Mouse (Mus musculus) liver, embryonic 11.5 days (tissue): Measurements from ENCODE around the gene Tspan13. TPM values are rescaled to one million over a fixed set of nuclear protein-coding genes. Genes with fewer than 3 reads are reported as not detected.
A peak's percentile ranks its signal among the peaks of the same experiment; 100 is the strongest.

Experiments used
- ATAC-seq: fragments of 200-750 bp; cut with Nextera tagmentation; replicated peaks from 2 replicates; pipeline ENCODE4 v1.8.0; 2017; ENCODE audit warnings: moderate number of reproducible peaks, mild to moderate bottlenecking, moderate TSS enrichment, moderate library complexity; ENCODE audit not compliant: low FRiP score
- DNase-seq: peaks from one replicate; pipeline ENCODE4 v3.0.0-alpha.2; 2017; ENCODE audit warnings: low spot score
- H3K27ac ChIP-seq: fragments of 300-500 bp; sonication (generic); 2 replicates; pipeline ENCODE4 v1.5.1; 2014; ENCODE audit warnings: mild to moderate bottlenecking, low read depth, low read length, control low read depth
- H3K27me3 ChIP-seq: fragments of 300-500 bp; sonication (generic); replicated peaks from 2 replicates; pipeline ENCODE4 v1.6.1; 2014; ENCODE audit warnings: low read length, mixed read lengths; ENCODE audit not compliant: control insufficient read depth, insufficient read depth
- H3K36me3 ChIP-seq: fragments of 300-500 bp; sonication (generic); 2 replicates; pipeline ENCODE4 v1.6.1; 2014; ENCODE audit warnings: mild to moderate bottlenecking, low read length, moderate library complexity, mixed read lengths; ENCODE audit not compliant: control insufficient read depth, insufficient read depth
- H3K4me1 ChIP-seq: fragments of 300-500 bp; sonication (generic); replicated peaks from 2 replicates; pipeline ENCODE4 v1.6.1; 2014; ENCODE audit warnings: low read length, mixed read lengths; ENCODE audit not compliant: control insufficient read depth, insufficient read depth
- H3K4me2 ChIP-seq: fragments of 300-500 bp; sonication (generic); 2 replicates; pipeline ENCODE4 v1.6.1; 2014; ENCODE audit warnings: mild to moderate bottlenecking, control low read depth, moderate library complexity
- H3K4me3 ChIP-seq: fragments of 300-500 bp; sonication (generic); 2 replicates; pipeline ENCODE4 v1.5.1; 2014; ENCODE audit warnings: low read depth, low read length, control low read depth
- H3K9ac ChIP-seq: fragments of 300-500 bp; sonication (generic); 2 replicates; pipeline ENCODE4 v1.6.1; 2014; ENCODE audit warnings: low read depth, low read length, control low read depth
- H3K9me3 ChIP-seq: fragments of 300-500 bp; sonication (generic); 2 replicates; pipeline ENCODE4 v1.6.1; 2016; ENCODE audit warnings: low read length, inconsistent platforms, mixed read lengths; ENCODE audit not compliant: control insufficient read depth
- WGBS: fragments of 180-500 bp; shearing (Covaris S2); extraction: QIAGEN DNeasy Blood & Tissue Kit; methylation state at CpG from one replicate; pipeline ENCODE4 v1.1.7; 2014; 5-methylcytosine and 5-hydroxymethylcytosine counted together
- polyA plus RNA-seq: library from polyadenylated mRNA; unstranded; fragments of >200 nt; fragmentation: Nextera tagmentation; extraction: Ambion mirVana; gene quantifications from 2 replicates; pipeline ENCODE4 v1.2.1, GENCODE M21; 2014

Gene Tspan13
- polyA plus RNA-seq, 1 experiment from 2014 or later, result 45.5 TPM

GRCm38 (mm10) chr12:36004714-36005113, 37.6 kb downstream of the Tspan13 start:
- Histone ChIP-seq H3K9ac (no peak overlapping the region), H3K36me3 (no peaks in the 10 kb centered on the region), H3K4me1 (peaks cover 18% of the 10 kb centered on the region), H3K9me3 (no peaks in the 10 kb centered on the region), H3K27me3 (no peaks in the 10 kb centered on the region), H3K27ac (no peak overlapping the region), H3K4me2 (no peak overlapping the region), H3K4me3 (no peak overlapping the region)
- WGBS, result 62% methylated on average over 4 of the region's 4 CpGs
- DNase-seq, result no peak
- peak; percentile 60 for ATAC-seq

DNA sequence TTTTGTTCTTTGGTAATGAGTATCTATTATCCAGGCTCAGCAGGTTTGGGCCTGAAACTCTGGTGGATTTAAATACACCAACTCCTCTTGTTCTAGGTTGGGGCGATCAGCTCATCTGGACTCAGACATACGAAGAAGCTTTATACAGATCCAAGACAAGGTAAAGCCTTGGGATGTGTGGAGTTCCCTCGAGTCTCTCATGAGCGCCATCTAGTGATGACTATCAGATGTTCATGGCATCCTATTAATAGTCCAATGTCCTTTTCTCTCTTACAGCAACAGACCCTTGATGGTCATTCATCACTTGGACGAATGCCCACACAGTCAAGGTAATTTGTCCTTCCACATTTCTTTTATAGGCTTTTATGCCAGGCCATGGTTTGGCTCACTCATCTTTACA, 46.5 kb downstream of the Tspan13 start:
- no peak overlapping the region for H3K27ac ChIP-seq
- H3K9me3 ChIP-seq, result no peaks in the 10 kb centered on the region
- no peak overlapping the region for H3K4me3 ChIP-seq
- H3K4me2 ChIP-seq, result no peak overlapping the region
- no peaks in the 10 kb centered on the region for H3K4me1 ChIP-seq
- DNase-seq (no peak), ATAC-seq (peak; percentile 60; the same call in 1 of the 2 replicates)
- 30% methylated on average over 5 of the region's 5 CpGs for WGBS
- no peaks in the 10 kb centered on the region for H3K36me3 ChIP-seq
- 0 out of 2 replicates have a peak, but pooled peaks cover 2% of the 10 kb centered on the region for H3K27me3 ChIP-seq
- H3K9ac ChIP-seq, result no peak overlapping the region

DNA sequence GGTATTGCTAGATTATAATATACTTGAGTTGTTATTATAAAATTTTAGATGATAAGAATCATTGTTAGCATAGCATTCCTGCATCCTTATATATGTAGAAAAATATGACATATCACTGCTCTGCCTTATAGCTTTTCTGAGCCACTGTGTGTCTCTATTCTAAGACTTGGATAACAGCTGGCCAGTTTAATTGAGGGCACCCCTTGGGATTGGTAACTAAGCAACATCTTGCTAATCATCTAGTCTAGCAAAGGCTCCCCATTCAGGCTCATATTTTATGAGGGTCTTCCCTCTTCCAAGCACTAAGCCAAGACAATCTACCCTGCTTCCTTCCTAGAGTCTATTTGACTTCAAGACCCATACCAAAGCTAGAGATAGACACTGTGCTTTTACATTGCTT, 48.2 kb downstream of the Tspan13 start:
- DNase-seq, result no peak

DNA sequence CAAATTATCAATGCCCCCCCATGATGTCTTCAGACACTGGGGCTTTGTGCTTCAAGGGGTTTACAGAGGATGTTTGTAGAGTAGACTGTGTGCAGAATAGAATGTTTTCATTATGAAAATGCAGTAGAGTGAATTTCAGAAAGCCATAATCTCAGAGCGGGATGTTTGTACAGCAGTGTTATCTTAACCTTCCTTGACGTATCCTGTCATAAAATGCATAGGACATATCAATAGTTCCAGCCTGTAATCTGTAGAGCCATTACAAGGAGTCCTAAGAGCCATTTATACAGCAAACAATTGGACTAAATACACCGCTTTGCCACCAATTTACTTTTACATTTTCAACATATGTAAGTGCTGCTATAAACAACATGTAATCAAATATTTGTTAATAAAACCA, 48.7 kb downstream of the Tspan13 start:
- no peak overlapping the region for H3K4me3 ChIP-seq
- no peaks in the 10 kb centered on the region for H3K9me3 ChIP-seq
- no peaks in the 10 kb centered on the region for H3K36me3 ChIP-seq
- ATAC-seq (no peak), DNase-seq (no peak)
- no peak overlapping the region for H3K4me2 ChIP-seq
- H3K4me1 ChIP-seq, result no peaks in the 10 kb centered on the region
- no peak overlapping the region for H3K9ac ChIP-seq
- no peak overlapping the region for H3K27ac ChIP-seq
- H3K27me3 ChIP-seq, result 0 out of 2 replicates have a peak, but pooled peaks cover 2% of the 10 kb centered on the region
- WGBS, result 71% methylated on average over 3 of the region's 3 CpGs

More for the DNA sequence above, 48.2 kb downstream of the Tspan13 start:
- no peak overlapping the region for H3K4me2 ChIP-seq
- H3K4me3 ChIP-seq, result no peak overlapping the region
- no peak for ATAC-seq
- H3K9me3 ChIP-seq, result no peaks in the 10 kb centered on the region
- H3K9ac ChIP-seq, result no peak overlapping the region
- no peaks in the 10 kb centered on the region for H3K36me3 ChIP-seq
- H3K27ac ChIP-seq, result no peak overlapping the region
- no peaks in the 10 kb centered on the region for H3K4me1 ChIP-seq
- 0 out of 2 replicates have a peak, but pooled peaks cover 2% of the 10 kb centered on the region for H3K27me3 ChIP-seq

GRCm38 (mm10) chr12:35992711-35993110, 49.6 kb downstream of the Tspan13 start, which contains the start of gene Agr2:
Agr2 (plus strand) TSS chr12:35992907.
- H3K9me3 ChIP-seq, result no peaks in the 10 kb centered on the region
- no peak within 1 kb of the TSS for H3K4me3 ChIP-seq
- no peak within 1 kb of the TSS for H3K9ac ChIP-seq
- no peak within 1 kb of the TSS for H3K27ac ChIP-seq
- WGBS, result 67% methylated on average over 9 of the region's 9 CpGs
- H3K27me3 ChIP-seq, result 0 out of 2 replicates have a peak, but pooled peaks cover 2% of the 10 kb centered on the region
- H3K4me2 ChIP-seq, result no peak within 1 kb of the TSS
- no peak for DNase-seq
- no peaks in the 10 kb centered on the region for H3K4me1 ChIP-seq
- no peaks in the 10 kb centered on the region for H3K36me3 ChIP-seq
- ATAC-seq, result no peak

GRCm38 (mm10) chr12:35984743-35985142, 57.6 kb downstream of the Tspan13 start:
- 86% methylated on average over 5 of the region's 5 CpGs for WGBS
- no peak overlapping the region for H3K9ac ChIP-seq
- H3K36me3 ChIP-seq, result no peaks in the 10 kb centered on the region
- no peak overlapping the region for H3K4me3 ChIP-seq
- H3K4me1 ChIP-seq, result peaks cover 7% of the 10 kb centered on the region
- H3K27ac ChIP-seq, result no peak overlapping the region
- DNase-seq (no peak), ATAC-seq (no peak)
- H3K9me3 ChIP-seq, result no peaks in the 10 kb centered on the region
- H3K4me2 ChIP-seq, result no peak overlapping the region
- no peaks in the 10 kb centered on the region for H3K27me3 ChIP-seq

DNA sequence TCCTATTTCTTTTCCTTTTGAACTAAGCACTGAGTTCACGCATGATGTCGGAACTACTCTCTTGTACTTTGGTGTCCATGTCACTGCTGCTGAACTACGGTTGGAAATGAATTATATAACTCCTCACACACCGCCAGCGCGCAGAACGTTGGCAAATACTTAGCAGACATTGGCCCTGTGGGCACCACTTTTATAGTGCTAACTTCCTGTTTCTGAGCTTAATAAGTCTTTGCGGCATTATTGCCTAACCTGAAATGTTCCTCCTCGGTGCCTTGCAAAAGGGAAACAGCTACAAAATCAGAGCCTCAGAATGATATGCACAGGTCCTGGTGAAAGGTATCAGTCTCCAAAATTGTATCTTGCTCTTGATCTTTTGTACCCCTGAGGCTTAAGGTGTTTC, 58.8 kb downstream of the Tspan13 start:
- no peaks in the 10 kb centered on the region for H3K9me3 ChIP-seq
- H3K27me3 ChIP-seq, result no peaks in the 10 kb centered on the region
- peaks cover 7% of the 10 kb centered on the region for H3K4me1 ChIP-seq
- no peak overlapping the region for H3K9ac ChIP-seq
- H3K4me3 ChIP-seq, result no peak overlapping the region
- 79% methylated on average over 9 of the region's 9 CpGs for WGBS
- H3K4me2 ChIP-seq, result no peak overlapping the region
- DNase-seq (no peak), ATAC-seq (no peak)
- H3K27ac ChIP-seq, result no peak overlapping the region
- no peaks in the 10 kb centered on the region for H3K36me3 ChIP-seq

DNA sequence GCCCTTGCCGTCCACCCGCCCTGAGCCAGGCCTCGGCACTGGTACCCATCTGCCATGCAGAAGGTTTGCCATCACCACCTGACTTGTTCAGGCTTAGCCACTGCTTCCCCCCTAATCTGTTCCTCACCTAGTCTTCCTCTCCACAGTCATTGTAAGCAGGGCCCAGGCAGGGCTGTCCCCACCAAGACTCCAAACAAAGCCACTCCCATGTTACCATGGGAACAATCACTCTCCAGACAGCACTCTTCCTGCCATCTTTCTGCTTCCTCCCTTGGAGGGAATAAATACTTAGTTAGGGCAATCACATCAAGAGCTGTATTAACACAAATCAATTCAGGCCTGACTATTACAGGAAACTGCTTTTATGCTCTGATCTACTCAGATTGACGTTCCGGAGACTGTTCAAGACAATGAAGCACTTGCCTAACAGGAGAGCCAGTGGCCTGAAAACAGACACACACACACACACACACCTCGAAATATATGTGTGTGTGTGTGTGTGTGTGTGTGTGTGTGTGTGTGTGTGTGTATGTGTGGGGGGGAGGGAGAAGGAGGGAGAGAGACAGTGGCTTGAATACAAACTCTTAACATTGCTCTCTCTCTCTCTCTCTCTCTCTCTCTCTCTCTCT, 60.5 kb downstream of the Tspan13 start:
- H3K27me3 ChIP-seq, result no peaks in the 10 kb centered on the region
- DNase-seq, result no peak
- no peaks in the 10 kb centered on the region for H3K9me3 ChIP-seq
- H3K4me3 ChIP-seq, result no peak overlapping the region
- peaks cover 7% of the 10 kb centered on the region for H3K4me1 ChIP-seq
- 35% methylated on average over 6 of the region's 6 CpGs for WGBS
- H3K4me2 ChIP-seq, result no peak overlapping the region
- peak; percentile 91 for ATAC-seq
- no peak overlapping the region for H3K9ac ChIP-seq
- no peaks in the 10 kb centered on the region for H3K36me3 ChIP-seq
- no peak overlapping the region for H3K27ac ChIP-seq

DNA sequence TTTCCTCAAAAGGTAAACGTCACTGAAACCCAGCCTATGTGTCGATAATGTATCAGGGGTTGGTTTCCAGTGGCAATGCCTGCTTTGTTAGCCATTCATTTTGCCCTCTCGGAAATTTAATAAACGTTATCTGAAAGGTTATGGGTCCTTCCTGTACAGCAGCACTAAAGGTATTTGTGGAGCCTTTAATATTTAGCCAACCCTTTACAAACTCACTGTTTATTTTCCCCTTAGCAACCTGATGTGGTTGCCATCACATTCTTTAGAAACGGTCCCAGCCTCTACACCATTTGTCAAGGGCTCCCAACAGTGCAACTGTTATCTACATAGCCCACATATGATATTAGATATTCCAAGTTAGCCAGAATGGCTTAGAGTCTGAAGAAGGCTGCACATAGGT, 62.7 kb downstream of the Tspan13 start:
- Histone ChIP-seq H3K36me3 (no peaks in the 10 kb centered on the region), H3K27ac (no peak overlapping the region), H3K4me3 (no peak overlapping the region), H3K9me3 (no peaks in the 10 kb centered on the region), H3K27me3 (no peaks in the 10 kb centered on the region), H3K4me2 (no peak overlapping the region), H3K9ac (no peak overlapping the region), H3K4me1 (peaks cover 7% of the 10 kb centered on the region)
- no peak for DNase-seq
- no peak for ATAC-seq
- WGBS, result 74% methylated on average over 5 of the region's 5 CpGs
